Mouse (Mus musculus): Measurements from ENCODE around the gene Chrm3.

GRCm38 (mm10) chr13:10025134-10025533 lies 335.5 kb downstream of the Chrm3 start:
- no peak for TF ChIP-seq CTCF (IDR thresholded peaks at IDR 0.05; ENCODE audit: control insufficient read depth, insufficient read depth, insufficient read length)
- no peak for TF ChIP-seq MAX (IDR thresholded peaks at IDR 0.05)
- no peak for TF ChIP-seq USF1 (IDR thresholded peaks at IDR 0.05; ENCODE audit: low read depth)
- no peak for TF ChIP-seq FOSL1 (IDR thresholded peaks at IDR 0.05; ENCODE audit: insufficient read depth, low read length, poor library complexity, severe bottlenecking)
- no peak for TF ChIP-seq MYOD1 (IDR thresholded peaks at IDR 0.05; ENCODE audit: control insufficient read depth, insufficient read length, low read depth)
